Mouse (Mus musculus): ENCODE results near the gene Ftl1. TPM values are rescaled to one million over a fixed set of nuclear protein-coding genes. Genes with fewer than 3 reads are reported as not detected.
A peak's percentile ranks its signal among the peaks of the same experiment; 100 is the strongest.
"Not testable (repeated sequence)": the region's sequence is repeated elsewhere in the genome, so short reads cannot be mapped to it uniquely, and the experiment has no call there.

The Ftl1 gene
- polyA plus RNA-seq, 1 experiment = 24,502 TPM

- Histone ChIP-seq H3K9me3 (no peaks in the 10 kb centered on the region), H3K27me3 (replicated peaks) (peaks cover 11% of the 10 kb centered on the region), H3K4me3 (replicated peaks) (no peak overlapping the region), H3K36me3 (replicated peaks; ENCODE audit: low read length) (peaks cover 29% of the 10 kb centered on the region), H3K4me1 (peaks cover 66% of the 10 kb centered on the region)
- TF ChIP-seq FLI1 (IDR thresholded peaks at IDR 0.05; ENCODE audit: low read length) (no peak), GATA1 (IDR thresholded peaks at IDR 0.05; ENCODE audit: borderline replicate concordance, low read length) (no peak)
Measured at GRCm38 (mm10) chr7:45489578-45489977, 29.9 kb upstream of the Ftl1 start.

GRCm38 (mm10) chr7:45488293-45489204 lies 28.9 kb upstream of the Ftl1 start, which contains the start of gene Dhdh:
Gene Dhdh, minus strand, starts transcription at chr7:45488805.
- no peaks in the 10 kb centered on the region for H3K9me3 ChIP-seq
- H3K4me3 ChIP-seq (replicated peaks) = peak within 1 kb of the TSS; percentile 89
- H3K27me3 ChIP-seq (replicated peaks) = peaks cover 11% of the 10 kb centered on the region
- peaks cover 19% of the 10 kb centered on the region for H3K36me3 ChIP-seq (replicated peaks; ENCODE audit: low read length)
- peaks cover 56% of the 10 kb centered on the region for H3K4me1 ChIP-seq
- TF ChIP-seq GATA1 (IDR thresholded peaks at IDR 0.05; ENCODE audit: borderline replicate concordance, low read length) (no peak), FLI1 (IDR thresholded peaks at IDR 0.05; ENCODE audit: low read length) (no peak)

DNA sequence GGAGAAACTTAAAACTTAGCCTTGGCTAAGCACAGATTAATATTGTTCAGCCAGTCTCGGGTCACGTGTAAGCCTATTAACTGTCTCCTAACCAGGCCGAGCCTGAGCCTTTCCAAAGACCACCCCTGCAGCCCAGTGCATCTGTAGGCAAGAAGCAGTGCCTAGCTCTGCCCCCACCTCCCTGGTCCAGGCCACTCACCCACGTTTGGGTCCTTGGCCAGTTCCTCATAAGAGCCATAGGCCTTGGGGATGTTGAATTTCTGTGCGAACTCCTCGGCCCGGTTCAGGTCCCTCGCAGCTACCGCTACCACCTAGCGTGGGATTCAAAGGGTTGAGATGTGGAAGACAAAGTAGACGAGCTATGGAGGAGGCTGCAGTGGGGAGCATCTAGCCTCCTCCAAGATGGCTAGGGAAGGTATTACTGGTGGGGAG lies 28.2 kb upstream of the Ftl1 start:
- peaks cover 12% of the 10 kb centered on the region for H3K36me3 ChIP-seq (replicated peaks; ENCODE audit: low read length)
- H3K27me3 ChIP-seq (replicated peaks) = peaks cover 11% of the 10 kb centered on the region
- TF ChIP-seq GATA1 (IDR thresholded peaks at IDR 0.05; ENCODE audit: borderline replicate concordance, low read length) (no peak), FLI1 (IDR thresholded peaks at IDR 0.05; ENCODE audit: low read length) (no peak)
- peaks cover 49% of the 10 kb centered on the region for H3K4me1 ChIP-seq
- no peaks in the 10 kb centered on the region for H3K9me3 ChIP-seq
- H3K4me3 ChIP-seq (replicated peaks) = no peak overlapping the region

GRCm38 (mm10) chr7:45486761-45487415 lies 27.2 kb upstream of the Ftl1 start, which contains the start of gene Gm45808:
Gene Gm45808, minus strand, starts transcription at chr7:45486811.
- Histone ChIP-seq H3K4me3 (replicated peaks) (no peak within 1 kb of the TSS), H3K4me1 (peaks cover 45% of the 10 kb centered on the region)
- no peak for TF ChIP-seq FLI1 (IDR thresholded peaks at IDR 0.05; ENCODE audit: low read length)
- no peak for TF ChIP-seq GATA1 (IDR thresholded peaks at IDR 0.05; ENCODE audit: borderline replicate concordance, low read length)

DNA sequence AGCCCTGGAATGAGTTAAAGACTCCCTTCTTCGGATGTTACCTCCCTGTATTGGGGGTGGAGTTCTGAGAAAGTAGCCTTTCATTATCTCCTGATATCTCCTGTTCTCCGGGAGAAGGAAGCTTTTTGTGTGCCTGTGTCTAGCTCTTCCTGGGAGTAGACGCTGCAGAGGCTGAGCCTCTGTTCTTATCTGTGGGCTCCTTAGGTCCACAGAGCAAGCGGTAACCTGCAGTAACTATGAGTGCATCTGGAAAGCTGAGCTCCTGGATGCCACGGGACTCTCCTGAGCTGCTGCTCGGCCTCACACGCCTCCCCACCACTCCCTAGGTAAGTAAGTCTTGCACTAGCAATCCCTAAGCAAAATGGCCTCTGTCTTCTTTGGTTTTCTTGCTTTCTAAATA lies 26.5 kb upstream of the Ftl1 start:
- Histone ChIP-seq H3K9me3 (no peaks in the 10 kb centered on the region), H3K4me1 (peaks cover 45% of the 10 kb centered on the region), H3K4me3 (replicated peaks) (no peak overlapping the region), H3K36me3 (replicated peaks; ENCODE audit: low read length) (no peaks in the 10 kb centered on the region), H3K27me3 (replicated peaks) (peaks cover 11% of the 10 kb centered on the region)
- no peak for TF ChIP-seq GATA1 (IDR thresholded peaks at IDR 0.05; ENCODE audit: borderline replicate concordance, low read length)
- TF ChIP-seq FLI1 (IDR thresholded peaks at IDR 0.05; ENCODE audit: low read length) = no peak

More at GRCm38 (mm10) chr7:45486761-45487415, 27.2 kb upstream of the Ftl1 start, which contains the start of gene Gm45808:
- H3K36me3 ChIP-seq (replicated peaks; ENCODE audit: low read length) = peaks cover 2% of the 10 kb centered on the region
- peaks cover 11% of the 10 kb centered on the region for H3K27me3 ChIP-seq (replicated peaks)
- H3K9me3 ChIP-seq = no peaks in the 10 kb centered on the region

DNA sequence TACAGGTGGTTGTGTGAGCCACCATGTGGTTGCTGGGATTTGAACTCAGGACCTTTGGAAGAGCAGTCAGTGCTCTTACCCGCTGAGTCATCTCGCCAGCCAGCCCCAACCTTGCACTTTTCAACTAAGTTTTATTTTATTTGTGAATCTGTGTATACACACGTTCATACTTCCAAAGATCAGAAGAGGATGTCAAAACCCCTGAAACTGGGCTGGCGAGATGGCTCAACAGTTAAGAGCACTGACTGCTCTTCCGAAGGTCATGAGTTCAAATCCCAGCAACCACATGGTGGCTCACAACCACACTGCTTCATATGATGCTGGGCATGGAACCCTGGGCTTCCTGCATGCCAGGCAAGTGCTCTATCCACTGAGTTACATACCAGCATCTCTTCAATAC lies 25.3 kb upstream of the Ftl1 start:
- Histone ChIP-seq H3K27me3 (replicated peaks) (peaks cover 11% of the 10 kb centered on the region), H3K4me1 (peaks cover 39% of the 10 kb centered on the region)
- not testable (repeated sequence) for H3K36me3 ChIP-seq (replicated peaks; ENCODE audit: low read length); H3K4me3 ChIP-seq (replicated peaks); H3K9me3 ChIP-seq

- Histone ChIP-seq H3K27me3 (replicated peaks) (peaks cover 3% of the 10 kb centered on the region), H3K4me1 (peaks cover 24% of the 10 kb centered on the region), H3K4me3 (replicated peaks) (no peak overlapping the region), H3K36me3 (replicated peaks; ENCODE audit: low read length) (no peaks in the 10 kb centered on the region), H3K9me3 (no peaks in the 10 kb centered on the region)
- TF ChIP-seq FLI1 (IDR thresholded peaks at IDR 0.05; ENCODE audit: low read length) (no peak), GATA1 (IDR thresholded peaks at IDR 0.05; ENCODE audit: borderline replicate concordance, low read length) (no peak)
Measured at GRCm38 (mm10) chr7:45482166-45482565, 22.5 kb upstream of the Ftl1 start.

- Histone ChIP-seq H3K9me3 (no peaks in the 10 kb centered on the region), H3K27me3 (replicated peaks) (no peaks in the 10 kb centered on the region), H3K4me3 (replicated peaks) (no peak within 1 kb of the TSS), H3K4me1 (peaks cover 24% of the 10 kb centered on the region), H3K36me3 (replicated peaks; ENCODE audit: low read length) (no peaks in the 10 kb centered on the region)
- TF ChIP-seq FLI1 (IDR thresholded peaks at IDR 0.05; ENCODE audit: low read length) = no peak
- no peak for TF ChIP-seq GATA1 (IDR thresholded peaks at IDR 0.05; ENCODE audit: borderline replicate concordance, low read length)
Measured at GRCm38 (mm10) chr7:45481374-45481927, 21.8 kb upstream of the Ftl1 start, which contains the start of gene Tulp2. Gene Tulp2, plus strand, starts transcription at chr7:45481877.

DNA sequence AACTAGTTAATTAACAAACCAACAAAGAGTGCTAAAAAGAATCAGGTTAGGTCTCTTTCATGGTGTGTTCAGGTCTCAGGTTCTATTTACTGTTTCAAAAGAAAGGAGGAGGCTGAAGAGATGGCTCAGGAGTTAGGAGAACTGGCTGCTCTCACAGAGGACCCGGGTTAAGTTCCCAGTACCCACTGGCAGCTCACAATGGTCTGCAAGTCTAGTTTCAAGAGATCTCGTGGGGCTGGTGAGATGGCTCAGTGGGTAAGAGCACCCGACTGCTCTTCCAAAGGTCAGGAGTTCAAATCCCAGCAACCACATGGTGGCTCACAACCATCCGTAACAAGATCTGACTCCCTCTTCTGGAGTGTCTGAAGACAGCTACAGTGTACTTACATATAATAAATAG lies 20.6 kb upstream of the Ftl1 start:
- peaks cover 24% of the 10 kb centered on the region for H3K4me1 ChIP-seq
- not testable (repeated sequence) for H3K4me3 ChIP-seq (replicated peaks); H3K36me3 ChIP-seq (replicated peaks; ENCODE audit: low read length); H3K27me3 ChIP-seq (replicated peaks); H3K9me3 ChIP-seq

DNA sequence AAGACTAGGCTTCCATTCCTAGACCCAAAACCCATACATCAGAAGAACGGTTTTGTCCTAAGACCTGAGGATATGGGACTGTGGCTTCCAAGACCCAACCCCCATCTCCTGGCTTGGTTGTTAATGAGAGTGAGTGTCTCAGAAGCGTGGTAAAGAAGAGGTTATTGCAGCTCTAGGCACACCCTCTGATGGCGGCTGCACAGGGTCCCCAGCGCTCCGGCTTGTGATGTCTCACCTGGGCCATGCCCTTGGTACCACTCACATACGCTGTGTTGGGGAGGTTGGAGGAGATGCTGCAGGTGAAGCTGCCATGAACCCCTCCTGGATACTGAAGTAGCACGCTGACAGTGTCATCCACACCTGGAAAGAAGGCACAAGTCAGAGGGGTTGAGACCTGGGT lies 19.1 kb upstream of the Ftl1 start:
- peaks cover 29% of the 10 kb centered on the region for H3K4me1 ChIP-seq
- H3K27me3 ChIP-seq (replicated peaks) = no peaks in the 10 kb centered on the region
- no peaks in the 10 kb centered on the region for H3K36me3 ChIP-seq (replicated peaks; ENCODE audit: low read length)
- H3K9me3 ChIP-seq = 0 out of 2 replicates have a peak, but pooled peaks cover under 1% of the 10 kb centered on the region
- H3K4me3 ChIP-seq (replicated peaks) = no peak overlapping the region
- TF ChIP-seq GATA1 (IDR thresholded peaks at IDR 0.05; ENCODE audit: borderline replicate concordance, low read length) (no peak), FLI1 (IDR thresholded peaks at IDR 0.05; ENCODE audit: low read length) (no peak)
